Mouse (Mus musculus): ENCODE data around the gene Sdr42e1. TPM values are rescaled to one million over a fixed set of nuclear protein-coding genes. Genes with fewer than 3 reads are reported as not detected.
A peak's percentile ranks its signal among the peaks of the same experiment; 100 is the strongest.

The Sdr42e1 gene
- polyA plus RNA-seq, 1 experiment from 2014 or later: 1.2 TPM

- Histone ChIP-seq H3K27me3 (no peaks in the 10 kb centered on the region), H3K4me2 (no peak overlapping the region), H3K9me3 (no peaks in the 10 kb centered on the region), H3K27ac (replicated peaks) (no peak overlapping the region), H3K4me1 (replicated peaks) (peaks cover 4% of the 10 kb centered on the region; the same call in 1 of the 2 replicates), H3K36me3 (no peaks in the 10 kb centered on the region), H3K9ac (no peak overlapping the region), H3K4me3 (no peak overlapping the region)
- WGBS: 86% methylated on average over 7 of the region's 7 CpGs
- ATAC-seq (ENCODE audit: low read depth): no peak
Observed at GRCm38 (mm10) chr8:117687890-117688289, 14.4 kb upstream of the Sdr42e1 start.

GRCm38 (mm10) chr8:117684504-117684903 is 11.0 kb upstream of the Sdr42e1 start:
- ATAC-seq (ENCODE audit: low read depth): no peak

GRCm38 (mm10) chr8:117683925-117684472 is 10.5 kb upstream of the Sdr42e1 start:
- WGBS: 58% methylated on average over 10 of the region's 10 CpGs
- no peaks in the 10 kb centered on the region for H3K27me3 ChIP-seq
- H3K4me1 ChIP-seq (replicated peaks): peaks cover 4% of the 10 kb centered on the region; the same call in 1 of the 2 replicates
- H3K9ac ChIP-seq: no peak overlapping the region
- H3K36me3 ChIP-seq: no peaks in the 10 kb centered on the region
- no peak for ATAC-seq (ENCODE audit: low read depth)
- H3K4me2 ChIP-seq: no peak overlapping the region
- H3K9me3 ChIP-seq: no peaks in the 10 kb centered on the region
- no peak overlapping the region for H3K27ac ChIP-seq (replicated peaks)
- H3K4me3 ChIP-seq: no peak overlapping the region

More at GRCm38 (mm10) chr8:117684504-117684903, 11.0 kb upstream of the Sdr42e1 start:
- WGBS: 43% methylated on average over 11 of the region's 11 CpGs
- Histone ChIP-seq H3K27me3 (no peaks in the 10 kb centered on the region), H3K36me3 (no peaks in the 10 kb centered on the region), H3K4me1 (replicated peaks) (peaks cover 4% of the 10 kb centered on the region; the same call in 1 of the 2 replicates), H3K4me2 (no peak overlapping the region), H3K9ac (no peak overlapping the region), H3K9me3 (no peaks in the 10 kb centered on the region), H3K27ac (replicated peaks) (no peak overlapping the region), H3K4me3 (no peak overlapping the region)

- Histone ChIP-seq H3K27me3 (no peaks in the 10 kb centered on the region), H3K4me2 (no peak overlapping the region), H3K9ac (no peak overlapping the region), H3K4me1 (replicated peaks) (no peaks in the 10 kb centered on the region), H3K4me3 (no peak overlapping the region), H3K36me3 (no peaks in the 10 kb centered on the region), H3K27ac (replicated peaks) (no peak overlapping the region), H3K9me3 (no peaks in the 10 kb centered on the region)
- ATAC-seq (ENCODE audit: low read depth): no peak
- 84% methylated on average over 4 of the region's 4 CpGs for WGBS
Observed at GRCm38 (mm10) chr8:117678650-117679049, 5.2 kb upstream of the Sdr42e1 start.

- peaks cover 6% of the 10 kb centered on the region for H3K4me1 ChIP-seq (replicated peaks)
- H3K9me3 ChIP-seq: no peaks in the 10 kb centered on the region
- no peaks in the 10 kb centered on the region for H3K36me3 ChIP-seq
- H3K9ac ChIP-seq: no peak overlapping the region
- H3K4me3 ChIP-seq: no peak overlapping the region
- WGBS: 84% methylated on average over 8 of the region's 8 CpGs
- H3K27ac ChIP-seq (replicated peaks): no peak overlapping the region
- ATAC-seq (ENCODE audit: low read depth): no peak
- no peaks in the 10 kb centered on the region for H3K27me3 ChIP-seq
- H3K4me2 ChIP-seq: no peak overlapping the region
Observed at GRCm38 (mm10) chr8:117677011-117677410, 3.5 kb upstream of the Sdr42e1 start.

- Histone ChIP-seq H3K4me3 (no peak overlapping the region), H3K27me3 (no peaks in the 10 kb centered on the region), H3K9ac (no peak overlapping the region), H3K27ac (replicated peaks) (no peak overlapping the region), H3K4me2 (no peak overlapping the region), H3K36me3 (no peaks in the 10 kb centered on the region), H3K4me1 (replicated peaks) (peaks cover 6% of the 10 kb centered on the region), H3K9me3 (no peaks in the 10 kb centered on the region)
- no peak for ATAC-seq (ENCODE audit: low read depth)
- WGBS: 80% methylated on average over 9 of the region's 9 CpGs
Observed at GRCm38 (mm10) chr8:117676460-117676859, 3.0 kb upstream of the Sdr42e1 start.

GRCm38 (mm10) chr8:117675171-117675570 is 1.7 kb upstream of the Sdr42e1 start:
- H3K9ac ChIP-seq: no peak overlapping the region
- no peak for ATAC-seq (ENCODE audit: low read depth)
- H3K27me3 ChIP-seq: peaks cover 10% of the 10 kb centered on the region
- no peak overlapping the region for H3K4me2 ChIP-seq
- no peak overlapping the region for H3K4me3 ChIP-seq
- H3K9me3 ChIP-seq: no peaks in the 10 kb centered on the region
- 67% methylated on average over 5 of the region's 5 CpGs for WGBS
- H3K27ac ChIP-seq (replicated peaks): no peak overlapping the region
- no peaks in the 10 kb centered on the region for H3K36me3 ChIP-seq
- peaks cover 12% of the 10 kb centered on the region for H3K4me1 ChIP-seq (replicated peaks)

GRCm38 (mm10) chr8:117672558-117672957 is 931 bp downstream of the Sdr42e1 start:
- no peak overlapping the region for H3K9ac ChIP-seq
- ATAC-seq (ENCODE audit: low read depth): no peak
- H3K36me3 ChIP-seq: no peaks in the 10 kb centered on the region
- no peaks in the 10 kb centered on the region for H3K9me3 ChIP-seq
- H3K27me3 ChIP-seq: peaks cover 10% of the 10 kb centered on the region
- no peak overlapping the region for H3K4me2 ChIP-seq
- H3K4me3 ChIP-seq: no peak overlapping the region
- H3K27ac ChIP-seq (replicated peaks): no peak overlapping the region
- 65% methylated on average over 3 of the region's 3 CpGs for WGBS
- H3K4me1 ChIP-seq (replicated peaks): peaks cover 13% of the 10 kb centered on the region

- Histone ChIP-seq H3K4me3 (no peak overlapping the region), H3K27ac (replicated peaks) (no peak overlapping the region), H3K4me1 (replicated peaks) (peaks cover 13% of the 10 kb centered on the region), H3K9me3 (no peaks in the 10 kb centered on the region), H3K4me2 (no peak overlapping the region), H3K9ac (no peak overlapping the region), H3K27me3 (peaks cover 10% of the 10 kb centered on the region), H3K36me3 (no peaks in the 10 kb centered on the region)
- 18% methylated on average over 11 of the region's 11 CpGs for WGBS
- no peak for ATAC-seq (ENCODE audit: low read depth)
Observed at GRCm38 (mm10) chr8:117670461-117670860, 3.0 kb downstream of the Sdr42e1 start.

- Histone ChIP-seq H3K4me1 (replicated peaks) (peaks cover 7% of the 10 kb centered on the region), H3K9ac (no peak overlapping the region), H3K9me3 (no peaks in the 10 kb centered on the region), H3K27ac (replicated peaks) (no peak overlapping the region), H3K36me3 (no peaks in the 10 kb centered on the region), H3K4me3 (no peak overlapping the region), H3K27me3 (peaks cover 10% of the 10 kb centered on the region), H3K4me2 (no peak overlapping the region)
- ATAC-seq (ENCODE audit: low read depth): no peak
- whole genome bisulfite sequencing: 84% methylated on average over 13 of the region's 13 CpGs
Observed at GRCm38 (mm10) chr8:117667349-117668124, 6.0 kb downstream of the Sdr42e1 start.

GRCm38 (mm10) chr8:117660358-117661031 is 13.0 kb downstream of the Sdr42e1 start:
- H3K9me3 ChIP-seq: no peaks in the 10 kb centered on the region
- H3K4me3 ChIP-seq: no peak overlapping the region
- H3K36me3 ChIP-seq: no peaks in the 10 kb centered on the region
- 19% methylated on average over 11 of the region's 11 CpGs for WGBS
- no peaks in the 10 kb centered on the region for H3K27me3 ChIP-seq
- H3K4me2 ChIP-seq: peak overlapping the region; percentile 14; the same call in 1 of the 2 replicates
- peak; percentile 84 for ATAC-seq (ENCODE audit: low read depth)
- H3K27ac ChIP-seq (replicated peaks): peak overlapping the region; percentile 42; the same call in 1 of the 2 replicates
- no peak overlapping the region for H3K9ac ChIP-seq
- peaks cover 14% of the 10 kb centered on the region for H3K4me1 ChIP-seq (replicated peaks)

- H3K36me3 ChIP-seq: no peaks in the 10 kb centered on the region
- H3K4me3 ChIP-seq: no peak overlapping the region
- WGBS: 77% methylated on average over 7 of the region's 7 CpGs
- no peak for ATAC-seq (ENCODE audit: low read depth)
- no peaks in the 10 kb centered on the region for H3K9me3 ChIP-seq
- H3K4me1 ChIP-seq (replicated peaks): peaks cover 14% of the 10 kb centered on the region
- H3K9ac ChIP-seq: no peak overlapping the region
- H3K27me3 ChIP-seq: no peaks in the 10 kb centered on the region
- H3K4me2 ChIP-seq: no peak overlapping the region
- H3K27ac ChIP-seq (replicated peaks): no peak overlapping the region
Observed at GRCm38 (mm10) chr8:117658990-117659389, 14.5 kb downstream of the Sdr42e1 start.

All from neural tube, embryonic 13.5 days (tissue).